Mouse (Mus musculus) ES-Bruce4 (cell line): ENCODE results near the gene Psmd1. TPM values are rescaled to one million over a fixed set of nuclear protein-coding genes. Genes with fewer than 3 reads are reported as not detected.

Experiments
- H3K27ac ChIP-seq: 2 replicates; pipeline ENCODE4 v1.5.1; 2012; ENCODE audit warnings: low read length, inconsistent platforms; ENCODE audit not compliant: insufficient read depth
- H3K27me3 ChIP-seq: 2 replicates; pipeline ENCODE4 v1.6.1; 2012; ENCODE audit warnings: mild to moderate bottlenecking, low read length, inconsistent platforms; ENCODE audit not compliant: control insufficient read depth, poor library complexity, insufficient read depth, severe bottlenecking
- H3K36me3 ChIP-seq: 2 replicates; pipeline ENCODE4 v1.6.1; 2012; ENCODE audit warnings: inconsistent platforms, mild to moderate bottlenecking, low read length, moderate library complexity; ENCODE audit not compliant: control insufficient read depth, poor library complexity, insufficient read depth, severe bottlenecking
- H3K4me1 ChIP-seq: one replicate; pipeline ENCODE4 v1.8.1; 2011; ENCODE audit warnings: low read length; ENCODE audit not compliant: control insufficient read depth, insufficient read depth
- H3K4me3 ChIP-seq: 2 replicates; pipeline ENCODE4 v1.5.1; 2011; ENCODE audit warnings: low read depth, mild to moderate bottlenecking, low read length
- H3K9ac ChIP-seq: 2 replicates; pipeline ENCODE4 v1.6.1; 2012; ENCODE audit warnings: low read depth, mild to moderate bottlenecking, inconsistent platforms; ENCODE audit not compliant: poor library complexity, severe bottlenecking
- H3K9me3 ChIP-seq: replicated peaks from 2 replicates; pipeline ENCODE4 v1.6.1; 2012; ENCODE audit warnings: mild to moderate bottlenecking, low read length, inconsistent platforms; ENCODE audit not compliant: control insufficient read depth, poor library complexity, insufficient read depth, severe bottlenecking
- CTCF ChIP-seq: IDR thresholded peaks from one replicate; pipeline ENCODE4 v1.8.1; 2011; ENCODE audit warnings: low read depth, low read length
- EP300 ChIP-seq: IDR thresholded peaks from 2 replicates; pipeline ENCODE4 v1.6.1; 2011; ENCODE audit warnings: low read depth, low read length; ENCODE audit not compliant: insufficient read depth
- POLR2A ChIP-seq: IDR thresholded peaks from one replicate; pipeline ENCODE4 v1.8.1; 2011; ENCODE audit warnings: low read length; ENCODE audit not compliant: insufficient read depth
- polyA plus RNA-seq: library from polyadenylated mRNA; stranded (reverse); fragments of >200 nt; gene quantifications from 2 replicates; pipeline ENCODE4 v1.2.4, GENCODE M21; 2011; ENCODE audit warnings: low read depth; ENCODE audit not compliant: missing spikeins, insufficient read depth, insufficient read length

The Psmd1 gene
- polyA plus RNA-seq, 1 experiment = 180 TPM

- no peak for TF ChIP-seq EP300
- TF ChIP-seq POLR2A = no peak
- TF ChIP-seq CTCF = no peak
- Histone ChIP-seq H3K9ac (no peak overlapping the region), H3K27me3 (no peaks in the 10 kb centered on the region), H3K9me3 (no peaks in the 10 kb centered on the region), H3K36me3 (peaks cover 9% of the 10 kb centered on the region), H3K4me3 (no peak overlapping the region), H3K4me1 (no peaks in the 10 kb centered on the region), H3K27ac (no peak overlapping the region)
These were observed 40.9 kb downstream of the Psmd1 start for GRCm38 (mm10) chr1:86105054-86105453.

GRCm38 (mm10) chr1:86111779-86112178 lies 47.6 kb downstream of the Psmd1 start, which contains the start of gene Htr2b:
TSS of gene Htr2b (minus strand) at chr1:86111970.
- no peaks in the 10 kb centered on the region for H3K4me1 ChIP-seq
- H3K9ac ChIP-seq = no peak within 1 kb of the TSS
- H3K27ac ChIP-seq = no peak within 1 kb of the TSS
- no peaks in the 10 kb centered on the region for H3K27me3 ChIP-seq
- H3K9me3 ChIP-seq = no peaks in the 10 kb centered on the region
- H3K4me3 ChIP-seq = no peak within 1 kb of the TSS
- TF ChIP-seq CTCF (no peak), EP300 (no peak), POLR2A (no peak)
- peaks cover 3% of the 10 kb centered on the region for H3K36me3 ChIP-seq

- no peaks in the 10 kb centered on the region for H3K27me3 ChIP-seq
- no peak overlapping the region for H3K4me3 ChIP-seq
- H3K4me1 ChIP-seq = no peaks in the 10 kb centered on the region
- no peak overlapping the region for H3K9ac ChIP-seq
- H3K36me3 ChIP-seq = peaks cover 15% of the 10 kb centered on the region
- TF ChIP-seq EP300 (no peak), CTCF (no peak), POLR2A (no peak)
- no peaks in the 10 kb centered on the region for H3K9me3 ChIP-seq
- H3K27ac ChIP-seq = no peak overlapping the region
These were observed 50.0 kb downstream of the Psmd1 start for GRCm38 (mm10) chr1:86114141-86114540.

- Histone ChIP-seq H3K4me3 (no peak overlapping the region), H3K9me3 (no peaks in the 10 kb centered on the region), H3K27ac (no peak overlapping the region), H3K9ac (no peak overlapping the region), H3K27me3 (no peaks in the 10 kb centered on the region), H3K4me1 (no peaks in the 10 kb centered on the region), H3K36me3 (peaks cover 38% of the 10 kb centered on the region)
- TF ChIP-seq POLR2A (no peak), EP300 (no peak), CTCF (no peak)
These were observed 55.4 kb downstream of the Psmd1 start for GRCm38 (mm10) chr1:86119549-86119948.

- Histone ChIP-seq H3K9me3 (no peaks in the 10 kb centered on the region), H3K9ac (no peak overlapping the region), H3K27ac (no peak overlapping the region), H3K4me1 (no peaks in the 10 kb centered on the region), H3K36me3 (peaks cover 56% of the 10 kb centered on the region), H3K27me3 (no peaks in the 10 kb centered on the region), H3K4me3 (no peak overlapping the region)
- no peak for TF ChIP-seq CTCF
- TF ChIP-seq EP300 = no peak
- TF ChIP-seq POLR2A = no peak
These were observed 61.8 kb downstream of the Psmd1 start for GRCm38 (mm10) chr1:86126036-86126435.

- Histone ChIP-seq H3K4me3 (no peak within 1 kb of the TSS), H3K27me3 (no peaks in the 10 kb centered on the region), H3K9ac (no peak within 1 kb of the TSS), H3K9me3 (no peaks in the 10 kb centered on the region), H3K4me1 (no peaks in the 10 kb centered on the region), H3K36me3 (peaks cover 62% of the 10 kb centered on the region), H3K27ac (no peak within 1 kb of the TSS)
- no peak for TF ChIP-seq CTCF
- no peak for TF ChIP-seq EP300
- TF ChIP-seq POLR2A = no peak
These were observed 69.2 kb downstream of the Psmd1 start, which contains the start of gene Gm21972 for GRCm38 (mm10) chr1:86133337-86133736. TSS of gene Gm21972 (plus strand) at chr1:86133637.
